ENCODE assay signal across 9 mouse cellular contexts in the genomic region with DNA sequence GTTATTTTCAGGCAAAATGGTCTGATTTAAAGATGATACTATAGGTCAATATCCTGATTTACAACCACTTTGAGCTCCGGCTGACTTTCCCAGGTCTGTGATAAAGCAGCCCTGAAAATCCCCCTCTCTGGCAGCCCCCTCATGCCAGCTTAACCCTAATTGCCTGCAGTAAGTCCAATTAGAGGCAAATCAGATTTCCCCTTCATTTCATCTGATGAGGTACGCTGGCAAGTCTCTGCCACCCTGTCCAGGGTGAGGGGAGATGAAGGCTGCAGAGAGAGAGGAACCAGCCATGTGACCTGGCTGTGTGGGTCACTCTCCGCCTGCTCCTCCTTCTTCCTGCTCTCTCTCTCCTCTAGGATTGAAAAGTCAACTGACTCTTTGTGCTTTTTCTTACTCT.
DNase-seq lines count a peak whose midpoint lies in the region; ATAC-seq and TF ChIP-seq lines count a peak whose summit lies in the region.
"Had no signal": no experiment of that assay in that cellular context is flagged by ENCODE, and none has a peak within 500 bp of the region (broad histone marks: within the 10 kb centered on the region; RNA-seq: fewer than 3 reads in every experiment).

No protein-coding gene starts in this region.

- no peak overlapping the region for H3K4me3 ChIP-seq in forebrain, embryonic 10.5 days
- no peak overlapping the region for H3K4me3 ChIP-seq in forebrain, embryonic 12.5 days (replicated peaks)
- H3K4me3 ChIP-seq in intestine, embryonic 15.5 days (replicated peaks) = no peak overlapping the region
- H3K4me3 ChIP-seq in intestine, postnatal 0 days (ENCODE audit: low read depth, low read length) = no peak overlapping the region
- no peak overlapping the region for H3K4me3 ChIP-seq in midbrain, postnatal 0 days (ENCODE audit: low read depth, low read length)
- H3K4me3 ChIP-seq in midbrain, embryonic 16.5 days (ENCODE audit: low read depth, low read length) = no peak overlapping the region
- H3K4me3 ChIP-seq in stomach, embryonic 14.5 days (ENCODE audit: low read depth, low read length) = no peak overlapping the region
- H3K4me3 ChIP-seq: midbrain, embryonic 15.5 days had no signal

- DNase-seq in forebrain, embryonic 10.5 days (ENCODE audit: extremely low spot score, low spot score) = no peak
- peak; percentile 22 for DNase-seq in midbrain, postnatal 0 days (ENCODE audit: low spot score)
- DNase-seq in layer of hippocampus, adult 9-10 months (ENCODE audit: low spot score) = no peak

- no peak for ATAC-seq in forebrain, embryonic 12.5 days (ENCODE audit: low FRiP score)
- ATAC-seq in intestine, embryonic 15.5 days = no peak
- no peak for ATAC-seq in intestine, postnatal 0 days
- no peak; the same call in 1 of the 2 replicates for ATAC-seq in midbrain, postnatal 0 days (ENCODE audit: low FRiP score)
- ATAC-seq in midbrain, embryonic 16.5 days = no peak
- ATAC-seq in stomach, embryonic 14.5 days (ENCODE audit: insufficient number of reproducible peaks, insufficient read depth, low FRiP score, low read depth) = no peak
- ATAC-seq: midbrain, embryonic 15.5 days had no signal

- H3K36me3 ChIP-seq in forebrain, embryonic 10.5 days (replicated peaks) = no peaks in the 10 kb centered on the region
- H3K36me3 ChIP-seq in forebrain, embryonic 12.5 days (replicated peaks) = no peaks in the 10 kb centered on the region
- H3K36me3 ChIP-seq in intestine, embryonic 15.5 days = no peaks in the 10 kb centered on the region
- no peaks in the 10 kb centered on the region for H3K36me3 ChIP-seq in intestine, postnatal 0 days (ENCODE audit: control insufficient read depth, insufficient read depth)
- no peaks in the 10 kb centered on the region for H3K36me3 ChIP-seq in midbrain, postnatal 0 days (ENCODE audit: insufficient read depth, low read length)
- H3K36me3 ChIP-seq in midbrain, embryonic 16.5 days (ENCODE audit: control insufficient read depth, insufficient read depth, low read length) = no peaks in the 10 kb centered on the region
- no peaks in the 10 kb centered on the region for H3K36me3 ChIP-seq in stomach, embryonic 14.5 days (ENCODE audit: control insufficient read depth, insufficient read depth, low read length)
- H3K36me3 ChIP-seq: midbrain, embryonic 15.5 days had no signal

- 56% methylated on average over 3 of the region's 3 CpGs for WGBS in forebrain, embryonic 10.5 days
- 44% methylated on average over 3 of the region's 3 CpGs for WGBS in forebrain, embryonic 12.5 days
- WGBS in intestine, embryonic 15.5 days = 60% methylated on average over 3 of the region's 3 CpGs
- 86% methylated on average over 3 of the region's 3 CpGs for WGBS in intestine, postnatal 0 days
- 54% methylated on average over 3 of the region's 3 CpGs for WGBS in midbrain, postnatal 0 days
- WGBS in midbrain, embryonic 16.5 days = 64% methylated on average over 3 of the region's 3 CpGs
- 73% methylated on average over 3 of the region's 3 CpGs for WGBS in stomach, embryonic 14.5 days

- H3K4me1 ChIP-seq in forebrain, embryonic 10.5 days = peaks cover 48% of the 10 kb centered on the region
- H3K4me1 ChIP-seq in forebrain, embryonic 12.5 days = peaks cover 20% of the 10 kb centered on the region
- H3K4me1 ChIP-seq in intestine, embryonic 15.5 days (replicated peaks) = peaks cover 48% of the 10 kb centered on the region
- peaks cover 5% of the 10 kb centered on the region for H3K4me1 ChIP-seq in intestine, postnatal 0 days (replicated peaks; ENCODE audit: control insufficient read depth, insufficient read depth, low read length)
- peaks cover 5% of the 10 kb centered on the region; the same call in 1 of the 2 replicates for H3K4me1 ChIP-seq in midbrain, postnatal 0 days (ENCODE audit: insufficient read depth, low read length)
- H3K4me1 ChIP-seq in midbrain, embryonic 16.5 days (ENCODE audit: control insufficient read depth, insufficient read depth, low read length) = peaks cover 10% of the 10 kb centered on the region
- H3K4me1 ChIP-seq in stomach, embryonic 14.5 days (ENCODE audit: control insufficient read depth, insufficient read depth, low read length) = peaks cover 31% of the 10 kb centered on the region

- peaks cover 17% of the 10 kb centered on the region; the same call in 1 of the 2 replicates for H3K27me3 ChIP-seq in forebrain, embryonic 10.5 days (ENCODE audit: poor library complexity, severe bottlenecking)
- 0 out of 2 replicates have a peak, but pooled peaks cover 3% of the 10 kb centered on the region for H3K27me3 ChIP-seq in forebrain, embryonic 12.5 days
- H3K27me3 ChIP-seq in intestine, embryonic 15.5 days (replicated peaks) = no peaks in the 10 kb centered on the region
- no peaks in the 10 kb centered on the region for H3K27me3 ChIP-seq in intestine, postnatal 0 days (replicated peaks; ENCODE audit: control insufficient read depth, insufficient read depth, low read length)
- no peaks in the 10 kb centered on the region for H3K27me3 ChIP-seq in midbrain, postnatal 0 days (ENCODE audit: insufficient read depth, low read length)
- H3K27me3 ChIP-seq in midbrain, embryonic 16.5 days (ENCODE audit: control insufficient read depth, insufficient read depth, low read depth, low read length) = 0 out of 2 replicates have a peak, but pooled peaks cover 2% of the 10 kb centered on the region
- H3K27me3 ChIP-seq in stomach, embryonic 14.5 days (ENCODE audit: control insufficient read depth, insufficient read depth, low read length) = no peaks in the 10 kb centered on the region
- H3K27me3 ChIP-seq: midbrain, embryonic 15.5 days had no signal

- H3K27ac ChIP-seq in forebrain, embryonic 10.5 days = peak overlapping the region; percentile 62; the same call in 1 of the 2 replicates
- H3K27ac ChIP-seq in forebrain, embryonic 12.5 days = no peak overlapping the region
- peak overlapping the region; percentile 54 for H3K27ac ChIP-seq in intestine, embryonic 15.5 days
- no peak overlapping the region for H3K27ac ChIP-seq in intestine, postnatal 0 days (ENCODE audit: low read depth, low read length)
- H3K27ac ChIP-seq in midbrain, postnatal 0 days (ENCODE audit: low read depth, low read length) = no peak overlapping the region
- no peak overlapping the region for H3K27ac ChIP-seq in midbrain, embryonic 16.5 days (ENCODE audit: low read length)
- peak overlapping the region; percentile 71; the same call in 1 of the 2 replicates for H3K27ac ChIP-seq in stomach, embryonic 14.5 days (ENCODE audit: low read length)
- H3K27ac ChIP-seq: midbrain, embryonic 15.5 days had no signal

- TF ChIP-seq CTCF in intestine, postnatal 0 days (IDR thresholded peaks at IDR 0.05; ENCODE audit: low read depth) = no peak
- no peak for TF ChIP-seq CTCF in midbrain, postnatal 0 days (IDR thresholded peaks at IDR 0.05)

- H3K9me3 ChIP-seq in forebrain, embryonic 10.5 days = no peaks in the 10 kb centered on the region
- H3K9me3 ChIP-seq in forebrain, embryonic 12.5 days = no peaks in the 10 kb centered on the region
- H3K9me3 ChIP-seq in intestine, embryonic 15.5 days = no peaks in the 10 kb centered on the region
- no peaks in the 10 kb centered on the region for H3K9me3 ChIP-seq in intestine, postnatal 0 days (ENCODE audit: control insufficient read depth)
- H3K9me3 ChIP-seq in midbrain, postnatal 0 days (ENCODE audit: low read length) = no peaks in the 10 kb centered on the region
- no peaks in the 10 kb centered on the region for H3K9me3 ChIP-seq in midbrain, embryonic 16.5 days (replicated peaks; ENCODE audit: control insufficient read depth, low read length, poor library complexity, severe bottlenecking)
- no peaks in the 10 kb centered on the region for H3K9me3 ChIP-seq in stomach, embryonic 14.5 days (ENCODE audit: control insufficient read depth, low read depth, low read length)
- H3K9me3 ChIP-seq: midbrain, embryonic 15.5 days had no signal

- no peak overlapping the region for H3K4me2 ChIP-seq in forebrain, embryonic 12.5 days
- H3K4me2 ChIP-seq in intestine, embryonic 15.5 days (replicated peaks) = no peak overlapping the region
- no peak overlapping the region for H3K4me2 ChIP-seq in intestine, postnatal 0 days (replicated peaks; ENCODE audit: low read depth)
- no peak overlapping the region for H3K4me2 ChIP-seq in midbrain, postnatal 0 days (ENCODE audit: low read depth, low read length, poor library complexity, severe bottlenecking)
- no peak overlapping the region for H3K4me2 ChIP-seq in midbrain, embryonic 16.5 days (ENCODE audit: low read length)
- no peak overlapping the region for H3K4me2 ChIP-seq in stomach, embryonic 14.5 days (replicated peaks; ENCODE audit: low read depth, low read length)
- H3K4me2 ChIP-seq: midbrain, embryonic 15.5 days had no signal

- no peak overlapping the region for H3K9ac ChIP-seq in forebrain, embryonic 12.5 days
- no peak overlapping the region for H3K9ac ChIP-seq in intestine, embryonic 15.5 days
- H3K9ac ChIP-seq in intestine, postnatal 0 days (ENCODE audit: low read depth, low read length) = no peak overlapping the region
- no peak overlapping the region for H3K9ac ChIP-seq in midbrain, postnatal 0 days (replicated peaks; ENCODE audit: low read length, poor library complexity, severe bottlenecking)
- no peak overlapping the region for H3K9ac ChIP-seq in midbrain, embryonic 16.5 days (ENCODE audit: low read depth, low read length)
- H3K9ac ChIP-seq in stomach, embryonic 14.5 days (replicated peaks; ENCODE audit: low read depth, low read length) = no peak overlapping the region
- H3K9ac ChIP-seq: midbrain, embryonic 15.5 days had no signal

Comparison
In these comparisons a context has a peak if more than half of its experiments do, and no peak if none do; other contexts are left out.
1. H3K27ac ChIP-seq: peak in forebrain, embryonic 10.5 days (single experiment), intestine, embryonic 15.5 days (single experiment) and stomach, embryonic 14.5 days (single experiment); none in forebrain, embryonic 12.5 days (single experiment), intestine, postnatal 0 days (single experiment), midbrain, postnatal 0 days (single experiment) and midbrain, embryonic 16.5 days (single experiment).